Mouse (Mus musculus) kidney, adult 2 months (tissue): Measurements from ENCODE around the gene Fyn. TPM values are rescaled to one million over a fixed set of nuclear protein-coding genes. Genes with fewer than 3 reads are reported as not detected.

Experiments used
- DNase-seq: peaks from one replicate; pipeline ENCODE4 v3.0.0; 2021
- H3K27ac ChIP-seq: fragments of 200-500 bp; 2 replicates; pipeline ENCODE4 v1.5.1; 2012; ENCODE audit warnings: low read depth, low read length, control low read depth, inconsistent platforms; ENCODE audit not compliant: insufficient read depth
- H3K27me3 ChIP-seq: fragments of 200-500 bp; replicated peaks from 2 replicates; pipeline ENCODE4 v1.6.1; 2012; ENCODE audit warnings: mild to moderate bottlenecking, moderate library complexity, low read length, inconsistent platforms; ENCODE audit not compliant: control insufficient read depth, insufficient read depth
- H3K36me3 ChIP-seq: fragments of 200-500 bp; 2 replicates; pipeline ENCODE4 v1.6.1; 2012; ENCODE audit warnings: mild to moderate bottlenecking, moderate library complexity, low read length, inconsistent platforms; ENCODE audit not compliant: control insufficient read depth, insufficient read depth
- H3K4me1 ChIP-seq: fragments of 200-500 bp; 2 replicates; pipeline ENCODE4 v1.6.1; 2011; ENCODE audit warnings: low read length; ENCODE audit not compliant: control insufficient read depth, insufficient read depth
- H3K4me3 ChIP-seq: fragments of 200-500 bp; 2 replicates; pipeline ENCODE4 v1.5.1; 2011; ENCODE audit warnings: mild to moderate bottlenecking, low read depth, low read length, control low read depth; ENCODE audit not compliant: insufficient read depth
- CTCF ChIP-seq: fragments of 200-500 bp; conservative IDR thresholded peaks from 2 replicates; pipeline ENCODE4 v1.5.1; 2011; ENCODE audit warnings: low read depth, mild to moderate bottlenecking, control low read depth, low read length, moderate library complexity, mixed read lengths; ENCODE audit not compliant: insufficient read depth, insufficient read length
- POLR2A ChIP-seq: fragments of 200-500 bp; IDR thresholded peaks from one replicate; pipeline ENCODE4 v1.6.1; 2011; ENCODE audit warnings: low read depth, low read length, control low read depth
- WGBS: fragments of 180-500 bp; shearing (Covaris S2); methylation state at CpG from one replicate; pipeline ENCODE4 v1.1.7; 2018; 5-methylcytosine and 5-hydroxymethylcytosine counted together
- polyA plus RNA-seq: library from polyadenylated mRNA; depleted of rRNA; stranded (reverse); fragments of >200 nt; gene quantifications from 2 replicates; pipeline ENCODE4 v1.2.3, GENCODE M21; 2012

The Fyn gene
- polyA plus RNA-seq, 1 experiment = 12.9 TPM

DNA sequence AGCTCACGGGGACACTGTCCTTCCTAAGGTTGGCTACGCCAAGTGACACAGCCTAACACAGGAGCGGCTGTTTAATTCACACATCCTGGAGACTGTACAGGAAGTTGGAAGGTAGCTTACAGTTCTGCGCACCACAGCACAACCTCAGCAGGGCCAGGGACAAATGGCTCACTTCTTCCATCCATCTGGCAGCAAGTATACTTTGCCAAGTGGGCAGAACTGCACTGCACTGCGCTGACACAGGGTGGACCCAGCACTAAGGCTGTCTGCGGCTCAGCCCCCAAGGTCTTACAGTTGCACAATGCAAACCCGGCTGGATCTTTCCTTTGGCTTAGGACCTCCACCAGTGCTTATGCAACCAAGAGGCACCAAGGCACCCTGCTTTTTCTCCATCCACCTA is 138.2 kb downstream of the Fyn start:
- no peak overlapping the region for H3K4me3 ChIP-seq
- no peaks in the 10 kb centered on the region for H3K27me3 ChIP-seq
- H3K4me1 ChIP-seq = no peaks in the 10 kb centered on the region
- H3K36me3 ChIP-seq = no peaks in the 10 kb centered on the region
- no peak overlapping the region for H3K27ac ChIP-seq
- 73% methylated on average over 7 of the region's 7 CpGs for WGBS
- DNase-seq = no peak
- no peak for TF ChIP-seq CTCF
- TF ChIP-seq POLR2A = no peak

DNA sequence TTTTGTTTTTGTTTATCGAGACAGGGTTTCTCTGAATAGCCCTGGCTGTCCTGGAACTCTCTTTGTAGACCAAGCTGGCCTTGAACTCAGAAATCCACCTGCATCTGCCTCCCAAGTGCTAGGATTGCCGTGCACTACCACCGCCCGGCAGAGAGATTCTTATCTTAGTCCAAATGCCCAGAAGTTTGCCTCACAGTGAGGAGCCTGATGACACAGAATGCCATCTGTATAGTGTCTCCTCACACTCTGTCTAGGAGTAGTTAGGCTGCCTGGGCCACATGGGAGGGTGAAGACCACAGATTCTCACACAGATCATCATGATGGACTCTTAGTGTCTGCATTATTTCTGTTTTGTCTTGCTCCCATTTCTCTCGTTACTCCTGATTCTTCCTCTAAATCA is 140.1 kb downstream of the Fyn start:
- no peaks in the 10 kb centered on the region for H3K27me3 ChIP-seq
- TF ChIP-seq POLR2A (no peak), CTCF (no peak)
- no peaks in the 10 kb centered on the region for H3K36me3 ChIP-seq
- no peak overlapping the region for H3K27ac ChIP-seq
- no peak overlapping the region for H3K4me3 ChIP-seq
- H3K4me1 ChIP-seq = no peaks in the 10 kb centered on the region
- WGBS = 90% methylated on average over 5 of the region's 5 CpGs
- no peak for DNase-seq

GRCm38 (mm10) chr10:39509937-39510336 is 141.3 kb downstream of the Fyn start:
- H3K4me1 ChIP-seq = no peaks in the 10 kb centered on the region
- H3K36me3 ChIP-seq = no peaks in the 10 kb centered on the region
- TF ChIP-seq CTCF (no peak), POLR2A (no peak)
- no peaks in the 10 kb centered on the region for H3K27me3 ChIP-seq
- 62% methylated on average over 8 of the region's 8 CpGs for WGBS
- no peak for DNase-seq
- no peak overlapping the region for H3K4me3 ChIP-seq
- no peak overlapping the region for H3K27ac ChIP-seq

GRCm38 (mm10) chr10:39512631-39513314 is 144.1 kb downstream of the Fyn start:
- Histone ChIP-seq H3K27me3 (no peaks in the 10 kb centered on the region), H3K4me1 (no peaks in the 10 kb centered on the region), H3K36me3 (no peaks in the 10 kb centered on the region), H3K4me3 (no peak overlapping the region), H3K27ac (no peak overlapping the region)
- 80% methylated on average over 14 of the region's 14 CpGs for WGBS
- no peak for TF ChIP-seq CTCF
- no peak for TF ChIP-seq POLR2A
- DNase-seq = no peak

DNA sequence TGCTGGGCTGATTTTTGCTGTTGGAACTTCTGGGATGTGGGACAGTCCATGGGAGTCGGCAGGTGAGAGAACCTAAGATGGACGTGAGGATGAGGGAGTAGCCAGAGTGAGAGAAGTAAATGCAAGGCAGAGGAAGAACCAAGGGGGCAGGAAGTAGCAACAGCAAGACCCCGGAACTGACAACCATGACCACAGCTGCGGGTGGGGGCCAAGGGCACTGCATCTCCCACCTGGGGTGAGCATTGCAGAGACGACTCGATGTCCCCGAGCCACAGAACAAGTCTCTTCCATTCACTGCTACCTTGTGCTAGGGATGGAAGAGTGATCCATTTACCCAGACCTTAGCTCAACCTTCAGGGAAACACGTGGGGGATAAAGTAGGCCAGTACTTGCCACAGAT is 146.3 kb downstream of the Fyn start:
- DNase-seq = no peak
- Histone ChIP-seq H3K4me3 (no peak overlapping the region), H3K27me3 (no peaks in the 10 kb centered on the region), H3K27ac (no peak overlapping the region), H3K4me1 (no peaks in the 10 kb centered on the region), H3K36me3 (no peaks in the 10 kb centered on the region)
- WGBS = 88% methylated on average over 8 of the region's 8 CpGs
- TF ChIP-seq POLR2A (no peak), CTCF (no peak)

GRCm38 (mm10) chr10:39516541-39517133 is 148.0 kb downstream of the Fyn start:
- Histone ChIP-seq H3K4me1 (no peaks in the 10 kb centered on the region; the same call in 1 of the 2 replicates), H3K27ac (no peak overlapping the region), H3K4me3 (no peak overlapping the region), H3K36me3 (no peaks in the 10 kb centered on the region), H3K27me3 (no peaks in the 10 kb centered on the region)
- TF ChIP-seq CTCF (no peak), POLR2A (no peak)
- no peak for DNase-seq
- WGBS = 93% methylated on average over 6 of the region's 6 CpGs

- Histone ChIP-seq H3K4me3 (no peak overlapping the region), H3K27me3 (no peaks in the 10 kb centered on the region), H3K36me3 (no peaks in the 10 kb centered on the region), H3K27ac (no peak overlapping the region), H3K4me1 (no peaks in the 10 kb centered on the region; the same call in 1 of the 2 replicates)
- no peak for DNase-seq
- WGBS = 79% methylated on average over 9 of the region's 9 CpGs
- no peak for TF ChIP-seq CTCF
- TF ChIP-seq POLR2A = no peak
Observed at GRCm38 (mm10) chr10:39517375-39517774, 148.7 kb downstream of the Fyn start.
